Mouse (Mus musculus): ENCODE measurements around the gene Psd4.

DNA sequence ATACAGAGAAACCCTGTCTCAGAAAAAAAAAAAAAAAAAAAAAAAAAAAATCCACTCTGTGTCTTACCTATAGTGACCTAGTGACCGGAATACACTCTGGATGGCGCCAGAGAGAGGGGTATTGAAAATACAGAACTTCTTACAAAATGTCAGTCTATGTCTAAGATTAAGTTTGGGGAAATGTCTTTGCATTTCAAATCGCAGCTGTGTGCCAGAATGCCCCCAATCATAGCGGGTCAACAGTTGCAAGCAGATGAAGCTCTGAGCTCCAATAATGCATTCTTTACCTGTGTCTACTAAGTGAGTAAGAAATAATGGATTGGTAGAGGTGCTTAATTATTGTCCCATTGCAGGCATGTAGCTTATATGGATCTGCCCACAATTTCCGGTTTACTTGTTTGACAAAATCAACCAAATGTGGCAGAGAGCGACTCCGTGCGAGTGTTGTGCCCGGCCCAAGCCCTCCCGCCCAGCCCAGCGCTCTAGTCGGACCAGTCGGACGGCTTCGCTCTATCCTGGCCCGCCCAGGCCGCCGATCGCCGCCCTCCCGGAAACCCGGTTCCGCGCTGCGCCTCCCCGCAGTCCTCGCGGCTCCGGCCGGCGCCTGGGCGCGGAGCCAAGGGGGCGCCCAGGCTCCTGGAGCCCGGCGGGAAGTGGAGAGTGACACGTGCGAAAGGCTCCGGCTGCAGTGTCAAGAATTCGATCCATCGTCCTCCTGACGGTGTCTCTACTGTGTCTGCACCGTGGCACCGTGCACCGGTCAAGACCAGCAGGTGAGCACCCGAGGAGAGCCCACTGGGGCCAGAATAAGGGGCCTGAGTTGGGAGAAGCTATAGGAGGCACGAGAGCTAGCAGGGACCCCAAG, at the start of gene Psd4:
- TF ChIP-seq POLR2A (IDR thresholded peaks at IDR 0.05; ENCODE audit: control insufficient read depth, low read depth, low read length), result no peak
- TF ChIP-seq CTCF (IDR thresholded peaks at IDR 0.05; ENCODE audit: control insufficient read depth, insufficient read depth, insufficient replicate concordance, low read depth, low read length), result no peak
